Mouse (Mus musculus): Measurements from ENCODE around the gene Kif24.

- peak; percentile 70 for TF ChIP-seq TAL1 (IDR thresholded peaks at IDR 0.05; ENCODE audit: low read length)
- TF ChIP-seq GATA1 (IDR thresholded peaks at IDR 0.05; ENCODE audit: low read length): peak; percentile 68
These were observed 76.8 kb downstream of the Kif24 start for GRCm38 (mm10) chr4:41387755-41388469.
